Mouse (Mus musculus) T-helper 1 cell (primary cell): Measurements from ENCODE around the gene Timm44.

ENCODE experiments used
- in situ Hi-C: fragments of 300-600 bp; cut with MboI, MseI; formaldehyde crosslinking; loops from one replicate; pipeline ENCODE4 v1.15.1; 2025; ENCODE audit warnings: high pct_unique_total_duplicates

Timm44 gene

DNA sequence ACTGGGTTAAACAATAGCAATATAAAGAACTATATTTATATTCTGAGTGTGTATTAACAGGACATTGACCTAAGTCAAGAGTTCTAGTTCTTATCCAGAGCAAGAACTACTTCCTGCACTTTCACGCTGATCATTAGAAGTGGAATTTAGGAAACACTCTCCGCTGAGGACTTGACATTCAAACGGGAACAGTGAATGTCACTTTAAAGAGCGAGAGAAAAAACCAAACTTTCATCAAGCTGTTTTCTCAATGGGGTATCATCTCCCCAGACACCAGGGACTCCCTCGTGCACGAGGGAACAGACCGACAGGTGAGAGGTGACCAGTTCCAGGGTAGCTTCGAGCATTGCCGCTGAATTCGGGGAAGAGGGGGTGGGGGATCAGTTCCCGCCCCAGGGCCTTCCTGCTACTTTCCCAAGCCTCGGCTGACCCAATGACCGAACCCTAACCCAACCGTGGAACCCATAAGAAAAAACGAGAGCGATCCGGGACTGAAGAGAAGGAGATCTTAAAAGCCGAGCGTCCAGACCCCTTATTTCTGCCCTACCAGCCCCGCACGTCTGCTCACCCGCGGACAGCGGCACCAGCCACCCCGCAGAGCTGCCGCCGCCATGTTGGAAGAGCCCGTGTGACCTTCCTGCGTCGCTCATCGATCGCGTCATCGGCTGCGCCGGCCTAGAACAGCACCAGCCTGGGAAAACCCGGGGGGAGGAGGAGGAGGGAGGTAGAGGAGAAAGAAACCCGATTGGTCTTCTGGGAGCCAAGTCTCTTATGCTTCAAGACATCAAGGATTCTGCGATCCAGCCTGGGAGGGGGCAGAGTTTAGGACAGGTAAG, at the start of gene Timm44:
Gene Timm44, minus strand, starts transcription at position 639 of the 836 bp plus-strand sequence.
- in situ Hi-C loops, result no loop called here

DNA sequence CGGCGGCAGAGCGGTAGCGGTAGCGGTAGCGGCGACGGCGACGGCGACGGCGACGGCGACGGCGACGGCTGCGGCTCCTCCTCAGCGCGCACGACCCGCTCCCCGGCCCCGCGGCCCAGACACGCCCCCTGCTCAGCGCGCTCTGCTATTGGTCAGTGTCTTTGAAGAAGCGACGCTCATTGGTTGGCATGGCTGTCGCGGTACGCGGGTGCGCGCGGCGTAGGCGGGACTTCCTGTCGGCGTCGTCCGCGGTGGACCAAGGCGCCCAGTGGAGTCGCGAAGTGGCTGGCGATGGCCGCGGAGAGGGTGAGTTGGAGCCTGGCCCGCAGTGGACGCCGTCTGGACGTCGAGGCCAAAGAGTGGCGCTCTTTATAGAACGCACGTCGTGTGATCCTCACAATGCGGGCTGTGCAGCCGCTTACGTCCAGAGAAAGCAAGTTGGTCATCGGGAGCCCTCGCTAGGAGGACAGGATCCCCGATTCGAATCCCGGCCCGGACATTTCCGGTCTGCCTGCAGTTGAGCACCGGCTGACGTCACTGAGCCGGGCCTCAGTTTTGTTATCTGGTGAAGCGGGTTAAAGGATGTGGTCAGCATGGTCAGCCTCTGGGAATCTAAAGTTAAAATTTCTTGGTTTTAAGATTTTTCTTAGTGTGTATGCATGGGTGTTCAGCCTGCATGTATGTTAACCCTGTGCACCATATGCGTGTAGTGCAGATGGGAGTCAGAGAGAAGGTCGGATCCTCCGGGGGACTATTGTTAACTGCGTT, 49.5 kb upstream of the Timm44 start, which contains the start of the genes Ccl25 and Elavl1:
Gene Ccl25, plus strand, starts transcription at position 228 of the 768 bp plus-strand sequence.
Gene Elavl1, minus strand, starts transcription at position 431 of the 768 bp plus-strand sequence.
- in situ Hi-C loops, result no loop called here

DNA sequence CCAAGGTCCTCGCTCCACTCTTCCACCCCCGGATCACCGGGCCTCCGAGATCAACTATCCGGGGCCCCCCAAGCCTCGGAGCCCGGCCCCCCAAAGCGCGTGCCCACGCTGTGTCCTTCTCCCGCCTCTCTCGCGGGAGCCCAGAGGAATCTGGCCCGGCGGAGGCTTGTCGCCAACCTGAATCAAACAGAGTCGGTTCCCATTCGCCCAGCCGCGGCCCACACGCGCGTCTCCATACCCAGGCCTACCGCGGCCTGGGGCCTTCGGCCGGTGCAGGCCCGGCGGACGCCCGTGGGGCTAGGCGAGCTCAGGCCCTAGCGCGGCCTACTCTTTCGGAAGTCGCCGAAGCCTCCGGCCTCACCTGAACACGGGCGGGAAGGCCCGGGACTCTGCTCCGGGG, 48.8 kb upstream of the Timm44 start:
- in situ Hi-C loops, result no loop called here

DNA sequence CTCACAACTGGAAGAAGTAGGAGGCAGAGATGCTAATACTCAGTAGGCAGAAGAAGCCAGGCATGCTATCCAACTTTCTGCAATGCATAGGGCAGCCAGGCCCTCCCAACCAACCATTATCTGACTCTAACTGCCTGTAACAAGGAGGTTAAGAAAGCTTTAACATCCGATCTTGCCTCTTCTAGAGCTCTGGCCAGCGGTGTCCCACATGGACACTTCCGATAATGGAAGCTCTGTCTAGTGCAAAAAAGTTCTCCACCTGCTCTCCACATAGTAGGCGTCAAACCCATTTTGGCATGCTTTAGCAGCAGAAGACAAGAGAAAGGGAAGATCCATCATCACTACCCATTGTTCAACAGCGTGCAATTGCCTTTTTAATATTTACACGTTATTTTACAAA, 48.2 kb upstream of the Timm44 start:
- in situ Hi-C loops, result no loop called here

DNA sequence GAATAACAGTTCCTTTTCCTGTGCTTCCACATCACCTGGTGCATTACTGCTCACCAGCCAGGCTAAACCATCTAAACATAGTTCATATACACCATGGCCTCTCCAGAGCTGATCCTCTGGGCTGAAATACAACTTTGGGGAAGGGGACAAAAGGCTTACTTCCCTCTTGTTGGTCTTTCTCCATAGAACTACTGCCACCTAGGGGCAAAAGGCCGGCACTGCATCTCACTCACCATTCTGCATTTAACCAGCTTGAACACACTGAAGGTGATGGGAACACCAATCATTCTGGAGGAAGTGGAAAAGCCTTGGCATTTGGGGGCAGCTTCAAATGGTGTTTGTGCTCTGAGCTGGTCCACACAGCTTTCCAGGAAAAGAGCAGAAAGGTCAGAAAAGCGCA, 46.8 kb upstream of the Timm44 start:
- in situ Hi-C loops, result no loop called here

DNA sequence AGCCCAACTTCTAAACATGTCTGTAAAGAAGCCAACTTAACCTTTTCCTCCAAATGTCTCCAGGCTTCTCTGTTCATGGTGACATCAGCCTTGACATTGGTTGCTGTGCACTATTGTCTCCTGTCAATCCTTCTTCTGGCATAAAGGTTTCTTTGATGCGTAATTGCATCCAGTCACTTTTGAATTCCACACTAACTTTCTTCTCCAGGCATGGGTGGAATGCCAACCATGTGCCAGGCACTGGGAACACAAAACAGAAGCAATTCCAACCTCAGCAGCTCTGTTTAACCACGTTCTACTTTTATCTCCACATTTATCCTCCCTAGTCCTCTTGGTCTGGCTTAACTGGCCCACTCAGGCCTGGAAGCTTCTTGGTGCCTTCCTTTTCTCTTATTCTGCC, 45.3 kb upstream of the Timm44 start:
- in situ Hi-C loops, result no loop called here

DNA sequence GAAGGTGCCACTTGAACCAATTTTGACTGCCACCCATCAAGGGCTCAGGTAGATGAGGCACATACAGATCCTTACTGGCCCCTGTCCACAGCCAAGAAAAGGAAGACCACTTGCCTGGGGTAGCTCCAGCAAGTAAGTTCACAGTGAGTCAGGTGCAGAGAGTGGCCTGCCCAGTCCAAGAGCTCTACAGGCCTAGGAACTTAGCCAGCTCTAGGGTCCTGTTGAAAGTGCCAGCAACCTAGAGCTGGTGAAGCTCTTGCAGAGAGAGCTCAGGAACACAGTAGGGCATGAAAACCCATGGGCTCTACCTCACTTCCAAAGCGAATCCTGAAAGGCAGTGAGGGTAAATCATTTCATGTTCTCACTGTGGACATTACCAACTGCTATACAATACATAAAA, 44.7 kb upstream of the Timm44 start:
- in situ Hi-C loops, result no loop called here

DNA sequence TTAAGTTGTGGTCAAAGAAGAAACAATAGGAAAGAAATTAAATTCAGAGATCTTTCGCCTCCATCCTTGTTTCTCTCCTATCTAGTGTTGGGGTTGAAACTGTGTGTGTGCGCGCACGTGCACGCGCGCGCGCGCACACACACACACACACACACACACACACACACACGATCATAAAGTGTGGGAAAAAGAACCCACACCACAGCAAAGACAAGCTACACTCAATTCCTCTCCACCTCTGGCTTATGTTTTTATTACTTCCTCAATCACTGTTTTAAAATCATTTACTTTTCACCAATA, 43.8 kb upstream of the Timm44 start:
- in situ Hi-C loops, result no loop called here

DNA sequence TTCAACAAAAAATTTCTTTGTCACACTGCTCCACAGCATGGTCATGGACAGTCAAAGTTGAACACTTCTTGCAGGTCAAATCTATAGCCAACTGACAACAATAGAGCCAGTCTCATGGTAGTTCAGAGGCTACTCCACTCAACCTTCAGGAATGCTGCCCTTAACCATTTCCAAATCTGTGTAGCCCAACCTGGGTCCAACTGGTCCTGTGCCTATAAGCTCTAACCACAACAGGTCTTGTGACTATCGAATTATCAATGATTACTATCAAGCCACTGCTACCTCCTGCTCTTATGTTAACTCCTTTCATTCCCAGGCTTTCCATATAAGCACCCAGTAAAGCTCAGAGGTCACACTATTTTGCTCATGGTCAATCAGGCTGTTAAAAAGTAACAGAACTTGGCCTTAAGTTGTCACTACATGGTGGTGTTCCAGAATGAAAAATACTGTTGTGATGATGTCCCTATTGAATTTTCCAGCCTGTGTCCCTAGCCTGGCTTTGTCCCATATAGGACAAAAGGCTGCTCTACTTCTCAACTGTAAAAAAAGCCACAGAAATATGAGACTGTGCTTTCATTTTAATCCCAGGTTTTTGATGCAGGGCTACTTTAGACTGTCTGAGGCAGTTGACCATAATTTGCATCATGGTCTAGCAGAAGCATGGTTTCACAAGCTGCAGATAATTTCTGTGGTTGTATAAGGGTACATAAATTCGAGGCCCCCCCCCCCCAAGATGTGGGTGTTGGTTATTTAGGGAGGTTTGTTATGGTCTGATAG, 43.3 kb upstream of the Timm44 start:
- in situ Hi-C loops, result no loop called here

DNA sequence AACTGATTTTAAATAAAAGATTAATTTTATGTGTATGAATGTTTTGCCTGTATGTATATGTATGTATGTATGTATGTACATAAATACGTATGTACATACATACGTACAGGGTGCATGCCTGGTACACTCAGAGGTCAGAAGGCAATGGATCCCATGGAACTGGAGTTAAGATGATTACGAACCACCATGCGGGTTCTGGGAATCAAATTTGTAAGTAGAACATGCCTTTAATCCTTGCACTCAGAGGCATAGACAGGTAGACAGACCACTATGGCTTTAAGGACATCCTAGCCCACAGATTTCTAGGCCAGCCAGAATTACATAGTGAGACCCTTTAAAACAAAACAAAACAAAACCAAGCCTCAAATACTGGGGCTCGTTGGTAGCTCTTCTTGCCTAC, 42.4 kb upstream of the Timm44 start:
- in situ Hi-C loops, result no loop called here

DNA sequence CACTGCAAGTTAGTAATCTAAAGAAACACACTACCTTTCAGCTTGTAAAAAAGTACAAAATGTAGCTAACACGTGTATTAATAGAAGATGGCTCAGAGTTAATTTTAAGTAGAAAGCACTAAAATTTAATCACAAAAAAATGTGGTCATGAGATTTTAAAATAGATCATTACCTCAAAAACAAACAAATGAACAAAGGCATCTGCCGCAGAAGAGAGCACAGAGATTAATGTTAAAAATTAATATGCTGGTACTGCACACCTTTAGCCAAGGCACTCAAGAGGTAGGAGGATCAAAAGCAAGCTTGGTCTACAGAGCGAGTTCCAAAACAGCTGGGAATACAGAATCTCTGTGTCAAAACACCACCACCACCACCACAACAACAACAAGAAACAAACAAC, 39.1 kb upstream of the Timm44 start:
- in situ Hi-C loops, result no loop called here

DNA sequence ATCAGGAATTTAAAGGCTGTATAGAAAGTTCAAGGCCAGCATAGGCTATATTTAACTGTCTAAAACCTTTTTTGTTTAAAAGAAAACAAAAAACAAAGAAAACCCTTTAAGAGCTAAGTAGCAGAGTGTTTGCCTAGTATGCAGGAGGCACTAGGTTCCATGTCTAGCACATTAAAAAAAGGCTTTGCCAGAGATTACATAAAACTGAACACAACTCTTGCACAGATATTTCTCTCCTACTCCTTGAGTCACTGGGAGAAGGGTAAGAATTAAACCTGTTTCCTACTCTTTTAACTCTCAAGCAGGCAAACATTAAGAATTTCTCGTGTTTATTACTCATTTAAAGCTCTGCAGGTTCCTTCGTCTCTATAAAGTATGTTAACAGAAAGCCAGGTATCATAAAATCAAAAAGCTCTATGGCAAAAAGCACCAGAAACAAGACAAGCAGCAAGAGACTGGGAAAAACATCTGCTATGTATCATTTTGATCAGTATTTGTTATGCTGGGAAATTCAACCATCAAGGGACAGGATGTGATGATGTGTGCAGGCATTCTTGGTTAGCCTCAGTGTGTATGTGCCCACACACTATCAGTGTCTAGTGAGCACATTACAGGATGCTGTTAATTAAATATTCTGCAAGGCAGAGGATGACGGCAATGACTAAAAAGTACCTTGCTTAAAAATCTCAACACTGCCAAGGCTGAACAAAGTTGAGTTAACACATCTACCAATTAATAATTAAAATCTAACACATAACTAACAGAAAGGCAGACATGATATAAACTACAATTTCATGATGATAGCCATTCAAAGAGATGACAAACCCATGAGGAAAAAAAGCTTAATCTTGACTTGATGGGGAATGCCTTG, 37.8 kb upstream of the Timm44 start:
- in situ Hi-C loops, result no loop called here

DNA sequence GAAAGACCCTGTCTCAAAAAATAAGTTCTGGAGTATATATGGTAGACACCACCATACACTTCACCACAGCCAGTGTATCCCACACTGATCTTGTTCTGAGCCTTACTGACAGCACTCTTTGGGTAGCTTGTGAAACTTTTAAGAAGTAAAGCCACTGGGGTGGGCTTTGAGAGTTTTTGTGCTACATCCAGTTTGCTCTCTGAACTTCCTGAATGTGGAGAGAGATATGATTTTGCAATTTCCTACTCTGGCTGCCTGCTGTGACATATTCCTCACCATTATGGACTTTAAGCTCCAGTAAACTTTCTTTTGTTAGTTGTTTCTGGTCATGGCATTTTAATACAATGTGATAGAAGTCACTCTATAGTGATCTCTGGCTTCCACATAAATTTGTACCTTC, 36.4 kb upstream of the Timm44 start:
- in situ Hi-C loops, result no loop called here

DNA sequence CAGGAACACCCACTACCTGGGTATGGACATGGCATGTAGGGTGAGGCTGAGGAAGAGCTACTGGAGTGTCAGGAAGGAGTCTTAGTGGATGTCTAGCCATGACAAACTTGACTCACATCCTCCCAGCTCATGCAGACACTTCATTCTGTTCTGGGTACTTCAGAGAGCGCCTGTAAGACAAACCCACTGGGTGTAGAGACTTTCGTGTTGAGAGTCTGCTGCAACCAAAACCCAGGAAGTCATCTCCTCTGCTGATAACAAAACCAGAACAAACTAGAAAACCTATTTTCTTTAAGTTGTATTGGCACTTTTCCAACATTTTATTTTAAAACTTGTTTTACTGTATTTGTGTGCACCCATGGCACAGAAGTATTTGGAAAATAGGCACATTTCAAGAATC, 30.1 kb upstream of the Timm44 start:
- in situ Hi-C loops, result no loop called here

DNA sequence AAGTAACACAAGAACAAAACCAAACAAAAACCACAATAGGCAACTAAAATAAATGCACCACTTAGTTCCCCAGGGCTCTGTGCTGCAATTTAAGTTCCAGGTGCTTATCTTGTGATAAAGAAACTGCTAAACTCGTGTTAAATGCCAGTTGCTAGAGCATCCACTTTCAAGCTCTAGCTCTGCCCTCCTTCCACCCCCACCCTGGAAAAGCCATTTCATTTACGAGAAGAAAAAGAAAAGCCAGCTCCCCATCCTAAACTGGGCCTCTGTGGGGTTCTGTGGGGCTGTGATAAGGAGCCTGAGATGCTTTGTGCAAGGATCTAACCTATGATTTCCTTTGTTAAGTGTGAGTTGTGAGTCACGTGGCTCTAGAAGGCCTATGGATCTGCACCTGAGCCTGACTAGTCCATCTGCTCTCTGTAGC, 28.4 kb upstream of the Timm44 start:
- in situ Hi-C loops, result no loop called here

DNA sequence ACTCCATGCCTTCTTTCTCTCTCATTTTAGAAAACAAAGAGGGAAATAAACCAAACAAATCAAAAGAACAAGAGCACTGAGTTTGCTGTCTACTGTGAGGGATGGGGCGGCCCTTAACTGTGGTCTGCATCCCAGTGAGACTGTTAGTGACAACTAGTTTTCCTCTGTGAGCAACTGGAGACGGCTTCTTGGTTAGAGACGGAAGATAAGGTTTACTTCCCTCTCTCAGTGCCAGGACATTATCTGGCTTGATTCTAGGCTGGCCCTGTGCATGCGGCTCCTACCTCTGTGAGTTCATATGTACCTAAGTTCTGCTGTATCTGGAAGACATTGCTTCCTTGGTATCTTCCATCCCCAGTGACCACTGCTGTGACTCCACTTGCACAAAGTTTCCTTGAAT, 22.1 kb upstream of the Timm44 start:
- in situ Hi-C loops, result no loop called here

DNA sequence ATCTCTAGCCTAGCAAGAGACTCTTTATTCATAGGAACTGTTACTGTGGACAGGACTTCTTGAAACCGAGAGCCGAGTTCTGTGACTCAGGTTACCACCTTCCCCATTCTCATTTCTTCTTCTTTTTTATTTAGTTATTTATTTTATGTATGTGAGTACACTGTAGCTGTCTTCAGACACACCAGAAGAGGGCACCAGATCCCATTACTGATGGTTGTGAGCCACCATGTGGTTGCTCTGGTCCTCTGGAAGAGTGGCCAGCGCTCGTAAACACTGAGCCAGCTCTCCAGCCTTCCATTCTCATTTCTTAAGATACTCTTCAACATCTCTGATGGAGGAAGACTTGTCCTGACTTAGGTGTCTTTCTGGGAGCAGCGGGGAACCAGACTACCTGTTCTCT, 17.0 kb upstream of the Timm44 start:
- in situ Hi-C loops, result no loop called here

DNA sequence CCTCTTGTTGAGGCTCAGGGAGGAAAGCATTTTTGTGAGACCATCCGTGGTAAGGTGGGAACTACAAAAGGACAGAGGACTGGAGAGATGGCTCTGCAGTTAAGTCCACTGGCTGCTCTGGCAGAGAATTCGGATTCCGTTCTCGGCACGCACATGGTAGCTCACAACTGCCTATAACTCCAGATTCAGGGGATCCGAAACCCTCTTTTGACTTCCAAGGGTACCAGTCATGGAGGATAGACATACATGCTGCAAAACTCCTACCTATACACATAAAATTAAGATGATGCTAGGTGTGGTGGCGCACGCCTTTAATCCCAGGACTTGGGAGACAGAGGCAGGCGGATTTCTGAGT, 375 bp upstream of the Timm44 start:
- in situ Hi-C loops, result no loop called here

DNA sequence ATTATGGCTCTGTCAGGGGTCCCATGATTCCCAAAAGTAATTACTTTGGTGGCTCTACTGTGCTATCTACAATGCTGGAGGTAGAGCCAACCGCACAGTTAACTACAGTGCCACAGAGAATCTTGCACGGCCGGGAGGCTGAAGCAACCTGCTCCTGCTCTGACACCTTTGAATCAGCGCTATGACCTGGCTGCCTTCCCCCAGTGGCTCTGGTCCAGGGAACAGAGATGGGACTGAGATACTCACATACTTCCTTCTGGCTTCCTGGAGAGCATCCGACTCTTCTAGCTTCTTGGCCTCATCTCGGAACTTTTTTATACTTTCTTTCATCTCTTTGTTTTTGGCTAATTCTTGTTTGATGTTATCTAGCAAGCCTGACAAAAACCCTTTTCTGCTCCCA, 6.1 kb downstream of the Timm44 start:
- in situ Hi-C loops, result no loop called here

DNA sequence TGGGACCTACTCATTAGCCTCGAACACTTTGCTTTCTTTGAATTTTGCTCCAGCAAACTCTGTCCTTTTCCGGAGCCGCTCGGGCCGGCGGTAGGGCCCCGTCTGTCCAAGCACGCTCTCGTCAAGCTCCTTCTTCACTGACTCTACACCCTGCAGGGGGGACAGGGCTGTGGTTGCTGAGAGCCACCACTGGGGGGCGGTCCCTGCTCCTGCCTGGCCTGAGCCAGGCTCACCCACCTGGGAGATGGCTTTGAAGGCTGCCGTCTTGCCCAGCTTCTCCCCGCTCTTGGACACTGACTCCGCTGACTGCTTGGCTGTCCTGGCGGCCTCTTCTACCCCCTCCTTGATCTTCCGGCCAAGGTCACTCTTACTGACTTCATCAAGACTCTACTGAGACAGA, 8.1 kb downstream of the Timm44 start:
- in situ Hi-C loops, result no loop called here

DNA sequence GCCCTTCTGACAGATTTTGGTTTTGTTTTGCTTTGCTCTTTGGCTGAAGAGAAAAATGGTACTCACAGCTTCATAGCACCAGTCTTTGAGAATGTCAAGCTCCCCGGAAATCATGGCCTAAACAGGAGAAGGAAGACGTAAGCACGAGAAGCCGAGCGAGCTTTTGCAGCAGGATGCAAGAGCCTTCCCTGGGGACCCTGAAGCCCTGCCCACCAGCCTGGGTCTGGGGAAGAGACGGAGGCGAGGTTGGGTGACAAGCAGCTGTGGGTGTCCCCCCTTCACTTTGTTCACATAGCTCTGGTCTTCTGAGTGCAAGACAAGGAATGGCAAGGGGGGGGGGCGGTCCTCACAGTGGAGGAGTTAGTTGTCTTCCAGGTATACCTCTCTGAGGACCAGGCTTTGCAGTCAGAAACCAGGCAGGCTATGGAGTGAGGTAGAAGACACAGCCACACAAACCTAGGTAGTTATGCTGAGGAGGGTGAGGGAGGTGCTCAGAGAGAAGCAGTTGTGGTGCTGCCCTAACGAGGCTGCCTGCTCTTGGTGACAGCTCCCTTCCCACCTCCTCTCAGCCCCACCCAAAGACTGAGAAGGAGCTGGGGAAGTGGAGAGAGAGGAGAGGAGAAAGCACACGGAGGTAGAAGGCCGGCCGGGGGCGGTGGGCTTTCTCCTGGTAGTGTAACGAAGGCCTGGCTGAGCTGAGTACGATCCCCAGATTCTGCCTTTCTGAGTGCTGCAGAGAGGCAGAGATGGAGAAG, 10.4 kb downstream of the Timm44 start:
- in situ Hi-C loops, result no loop called here
